Mouse (Mus musculus): ENCODE data around the gene Cutal. TPM values are rescaled to one million over a fixed set of nuclear protein-coding genes. Genes with fewer than 3 reads are reported as not detected.
A peak's percentile ranks its signal among the peaks of the same experiment; 100 is the strongest.

Gene Cutal
- polyA plus RNA-seq, 2 experiments, result 4.0 TPM

- Histone ChIP-seq H3K4me3 (ENCODE audit: insufficient read depth in 1 of 2, low read depth in 2 of 2, low read length in 2 of 2) (peak within 1 kb of the TSS; percentile 17 to 47), H3K36me3 (replicated peaks; ENCODE audit: control insufficient read depth, insufficient read depth, low read depth) (no peaks in the 10 kb centered on the region), H3K9ac (replicated peaks) (peak within 1 kb of the TSS; percentile 35), H3K27ac (no peak within 1 kb of the TSS), H3K27me3 (ENCODE audit: control insufficient read depth, insufficient read depth, low read length) (peaks cover 14% of the 10 kb centered on the region), H3K9me3 (ENCODE audit: control insufficient read depth, low read length) (no peaks in the 10 kb centered on the region), H3K4me2 (ENCODE audit: low read depth) (peak within 1 kb of the TSS; percentile 33), H3K4me1 (replicated peaks; ENCODE audit: control insufficient read depth in 2 of 2, insufficient read depth in 2 of 2, low read length in 1 of 2) (peaks cover 6 to 8% of the 10 kb centered on the region in 2 experiments)
- TF ChIP-seq CTCF (IDR thresholded peaks at IDR 0.05; ENCODE audit: low read depth) (no peak), EP300 (IDR thresholded peaks at IDR 0.05; ENCODE audit: low read depth) (no peak)
- 24% methylated on average over 8 of the region's 8 CpGs for WGBS (ENCODE audit: insufficient replicate concordance)
- DNase-seq (ENCODE audit: low read depth in 3 of 3, low spot score in 3 of 3) (no peak), ATAC-seq (ENCODE audit: insufficient read depth) (no peak)
Measured at GRCm38 (mm10) chr2:34874816-34875345, 685 bp downstream of the Cutal start, which contains the start of gene Psmd5. Psmd5 (minus strand) TSS chr2:34874968.

- no peak overlapping the region for H3K9ac ChIP-seq (replicated peaks)
- H3K36me3 ChIP-seq (replicated peaks; ENCODE audit: control insufficient read depth, insufficient read depth, low read depth), result no peaks in the 10 kb centered on the region
- H3K27ac ChIP-seq, result no peak overlapping the region
- no peak for TF ChIP-seq CTCF (IDR thresholded peaks at IDR 0.05; ENCODE audit: low read depth)
- no peak for DNase-seq (ENCODE audit: low read depth in 3 of 3, low spot score in 3 of 3)
- no peak for ATAC-seq (ENCODE audit: insufficient read depth)
- H3K27me3 ChIP-seq (ENCODE audit: control insufficient read depth, insufficient read depth, low read length), result peaks cover 2% of the 10 kb centered on the region
- no peak overlapping the region for H3K4me3 ChIP-seq (ENCODE audit: insufficient read depth in 1 of 2, low read depth in 2 of 2, low read length in 2 of 2)
- H3K4me2 ChIP-seq (ENCODE audit: low read depth), result no peak overlapping the region
- peaks cover 0 to 4% of the 10 kb centered on the region in 2 experiments; a peak in 2 of 4 replicates for H3K4me1 ChIP-seq (replicated peaks; ENCODE audit: control insufficient read depth in 2 of 2, insufficient read depth in 2 of 2, low read length in 1 of 2)
- no peaks in the 10 kb centered on the region for H3K9me3 ChIP-seq (ENCODE audit: control insufficient read depth, low read length)
- 71% methylated on average over 10 of the region's 10 CpGs for WGBS (ENCODE audit: insufficient replicate concordance)
Measured at GRCm38 (mm10) chr2:34880054-34880453, 5.9 kb downstream of the Cutal start.

GRCm38 (mm10) chr2:34882757-34883156 is 8.6 kb downstream of the Cutal start:
- H3K27me3 ChIP-seq (ENCODE audit: control insufficient read depth, insufficient read depth, low read length), result no peaks in the 10 kb centered on the region
- no peak overlapping the region for H3K4me2 ChIP-seq (ENCODE audit: low read depth)
- WGBS (ENCODE audit: insufficient replicate concordance), result 70% methylated on average over 2 of the region's 2 CpGs
- DNase-seq (ENCODE audit: low read depth in 3 of 3, low spot score in 3 of 3), result no peak
- peaks cover 0 to 4% of the 10 kb centered on the region in 2 experiments; a peak in 2 of 4 replicates for H3K4me1 ChIP-seq (replicated peaks; ENCODE audit: control insufficient read depth in 2 of 2, insufficient read depth in 2 of 2, low read length in 1 of 2)
- TF ChIP-seq CTCF (IDR thresholded peaks at IDR 0.05; ENCODE audit: low read depth) (no peak), EP300 (IDR thresholded peaks at IDR 0.05; ENCODE audit: low read depth) (no peak)
- H3K9ac ChIP-seq (replicated peaks), result no peak overlapping the region
- H3K9me3 ChIP-seq (ENCODE audit: control insufficient read depth, low read length), result no peaks in the 10 kb centered on the region
- no peak overlapping the region for H3K4me3 ChIP-seq (ENCODE audit: insufficient read depth in 1 of 2, low read depth in 2 of 2, low read length in 2 of 2)
- no peaks in the 10 kb centered on the region for H3K36me3 ChIP-seq (replicated peaks; ENCODE audit: control insufficient read depth, insufficient read depth, low read depth)
- no peak overlapping the region for H3K27ac ChIP-seq
- no peak for ATAC-seq (ENCODE audit: insufficient read depth)

DNA sequence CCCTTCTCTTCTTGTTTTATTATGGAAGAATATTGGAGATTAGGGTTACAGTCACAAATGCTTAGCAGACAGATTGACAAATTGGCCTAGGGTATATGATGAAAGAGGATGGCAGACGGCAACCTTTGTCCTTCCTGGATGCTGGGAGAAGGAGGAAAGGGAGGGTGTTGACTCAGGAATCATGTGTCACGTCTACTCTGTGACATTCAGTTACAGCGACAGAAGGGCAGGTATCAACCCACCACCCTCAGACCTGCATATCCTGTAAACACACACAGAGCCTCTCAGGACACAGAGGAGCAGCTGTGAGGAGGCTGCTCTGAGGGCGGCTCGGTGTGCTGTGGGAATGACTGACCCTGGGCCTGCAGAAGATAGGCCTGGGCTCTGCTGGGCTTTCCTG is 9.0 kb downstream of the Cutal start:
- peak; percentile 51 for ATAC-seq (ENCODE audit: insufficient read depth)

DNA sequence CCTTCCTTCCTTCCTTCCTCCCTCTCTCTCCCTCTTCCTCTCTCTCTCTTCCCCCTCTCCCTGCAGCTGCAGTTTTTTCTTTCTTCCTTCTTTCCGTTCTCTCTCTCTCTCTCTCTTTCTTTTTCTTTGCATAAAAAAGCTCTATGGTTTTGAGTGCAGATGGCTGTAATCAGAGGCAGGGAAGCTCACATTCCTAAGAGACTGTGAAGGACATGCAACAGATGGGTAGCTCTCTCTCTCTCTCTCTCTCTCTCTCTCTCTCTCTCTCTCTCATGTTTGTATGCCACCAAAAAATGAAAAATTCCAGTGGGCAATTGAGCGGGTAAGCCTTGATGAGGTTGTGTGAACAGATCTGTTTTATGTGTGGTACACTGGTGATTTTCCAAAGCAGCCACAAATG is 10.0 kb downstream of the Cutal start:
- Histone ChIP-seq H3K9me3 (ENCODE audit: control insufficient read depth, low read length) (no peaks in the 10 kb centered on the region), H3K4me1 (replicated peaks; ENCODE audit: control insufficient read depth in 2 of 2, insufficient read depth in 2 of 2, low read length in 1 of 2) (peaks cover 0 to 4% of the 10 kb centered on the region in 2 experiments; a peak in 2 of 4 replicates), H3K36me3 (replicated peaks; ENCODE audit: control insufficient read depth, insufficient read depth, low read depth) (no peaks in the 10 kb centered on the region), H3K27ac (no peak overlapping the region), H3K4me2 (ENCODE audit: low read depth) (no peak overlapping the region), H3K9ac (replicated peaks) (no peak overlapping the region), H3K4me3 (ENCODE audit: insufficient read depth in 1 of 2, low read depth in 2 of 2, low read length in 2 of 2) (no peak overlapping the region), H3K27me3 (ENCODE audit: control insufficient read depth, insufficient read depth, low read length) (no peaks in the 10 kb centered on the region)
- ATAC-seq (ENCODE audit: insufficient read depth) (no peak), DNase-seq (ENCODE audit: low read depth in 3 of 3, low spot score in 3 of 3) (no peak)
- WGBS (ENCODE audit: insufficient replicate concordance), result 58% methylated on average over 2 of the region's 2 CpGs
- TF ChIP-seq CTCF (IDR thresholded peaks at IDR 0.05; ENCODE audit: low read depth) (no peak), EP300 (IDR thresholded peaks at IDR 0.05; ENCODE audit: low read depth) (no peak)

More for the DNA sequence above, 9.0 kb downstream of the Cutal start:
- Histone ChIP-seq H3K27me3 (ENCODE audit: control insufficient read depth, insufficient read depth, low read length) (no peaks in the 10 kb centered on the region), H3K4me1 (replicated peaks; ENCODE audit: control insufficient read depth in 2 of 2, insufficient read depth in 2 of 2, low read length in 1 of 2) (peaks cover 0 to 4% of the 10 kb centered on the region in 2 experiments; a peak in 2 of 4 replicates), H3K4me2 (ENCODE audit: low read depth) (no peak overlapping the region), H3K4me3 (ENCODE audit: insufficient read depth in 1 of 2, low read depth in 2 of 2, low read length in 2 of 2) (no peak overlapping the region), H3K9me3 (ENCODE audit: control insufficient read depth, low read length) (no peaks in the 10 kb centered on the region), H3K36me3 (replicated peaks; ENCODE audit: control insufficient read depth, insufficient read depth, low read depth) (no peaks in the 10 kb centered on the region), H3K9ac (replicated peaks) (no peak overlapping the region), H3K27ac (no peak overlapping the region)
- no peak for TF ChIP-seq EP300 (IDR thresholded peaks at IDR 0.05; ENCODE audit: low read depth)
- no peak for TF ChIP-seq CTCF (IDR thresholded peaks at IDR 0.05; ENCODE audit: low read depth)
- 46% methylated on average over 5 of the region's 5 CpGs for WGBS (ENCODE audit: insufficient replicate concordance)
- DNase-seq (ENCODE audit: low read depth in 3 of 3, low spot score in 3 of 3), result no peak

All from liver, embryonic 14.5 days (tissue).